Mouse (Mus musculus) thymus, postnatal 14 days (tissue): ENCODE data around the gene Pcsk5.

Experiments used
- DNase-seq: peaks from one replicate; pipeline ENCODE4 v3.0.0; 2021

Pcsk5 gene

GRCm38 (mm10) chr19:17386424-17386823, 451.0 kb downstream of the Pcsk5 start:
- no peak for DNase-seq

- DNase-seq = no peak
Measured at GRCm38 (mm10) chr19:17385426-17385825, 452.0 kb downstream of the Pcsk5 start.

GRCm38 (mm10) chr19:17385022-17385421, 452.4 kb downstream of the Pcsk5 start:
- no peak for DNase-seq

- DNase-seq = no peak
Measured at GRCm38 (mm10) chr19:17382807-17383397, 454.5 kb downstream of the Pcsk5 start.
